In the genomic region with DNA sequence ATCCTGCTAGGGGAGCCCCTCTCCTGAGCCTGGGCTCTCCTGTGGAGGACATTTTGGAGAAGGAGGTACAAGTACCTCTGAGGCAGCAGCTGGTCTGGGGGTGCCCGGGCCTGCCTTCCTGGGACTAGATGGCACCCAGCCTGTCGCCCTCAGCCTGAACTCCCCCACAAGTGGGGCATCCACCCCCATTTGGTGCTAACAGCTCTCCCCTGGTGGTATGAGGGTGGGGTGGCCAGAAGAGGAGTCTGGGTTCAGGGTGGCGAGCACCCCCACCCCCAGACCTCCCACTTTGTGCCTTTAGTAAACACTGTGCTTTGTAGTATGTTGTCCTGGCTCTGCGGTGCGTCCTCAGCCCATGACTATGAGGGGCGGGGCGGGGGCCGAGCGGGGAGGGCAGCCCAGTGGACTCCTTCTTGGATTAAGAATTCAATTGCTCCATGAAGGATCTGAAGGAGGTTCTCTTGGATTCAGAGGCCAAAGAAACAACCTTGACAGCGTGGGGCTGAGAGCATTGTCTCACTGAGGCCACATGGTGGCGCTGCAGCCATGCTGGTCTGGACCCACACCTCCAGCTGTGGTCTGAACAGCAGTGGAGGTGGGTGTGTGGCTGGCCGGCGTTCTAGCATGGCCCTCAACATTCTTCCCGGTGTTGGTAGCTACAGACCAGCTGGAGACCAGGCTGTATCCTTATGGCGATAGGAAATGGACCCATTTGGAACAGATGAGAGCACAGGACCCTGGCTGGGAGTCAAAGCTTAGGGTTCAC, we compare ENCODE assay signal across 8 mouse cellular contexts. TPM values are rescaled to one million over a fixed set of nuclear protein-coding genes. Genes with fewer than 3 reads are reported as not detected.
A peak's percentile ranks its signal among the peaks of the same experiment; 100 is the strongest.
DNase-seq lines count a peak whose midpoint lies in the region; ATAC-seq and TF ChIP-seq lines count a peak whose summit lies in the region.

No protein-coding gene starts in this region.

- H3K36me3 ChIP-seq in heart, adult 2 months (ENCODE audit: control insufficient read depth, insufficient read depth, low read length), result no peaks in the 10 kb centered on the region
- H3K36me3 ChIP-seq in kidney, adult 2 months (ENCODE audit: control insufficient read depth, insufficient read depth, low read length), result no peaks in the 10 kb centered on the region
- peaks cover 4% of the 10 kb centered on the region; the same call in 1 of the 2 replicates for H3K36me3 ChIP-seq in liver, postnatal 0 days (replicated peaks; ENCODE audit: insufficient read depth, low read length)
- no peaks in the 10 kb centered on the region for H3K36me3 ChIP-seq in neural tube, embryonic 13.5 days

- peak; percentile 94 for TF ChIP-seq EP300 in heart, adult 2 months (IDR thresholded peaks at IDR 0.05; ENCODE audit: insufficient read depth, low read depth, low read length)
- no peak for TF ChIP-seq EP300 in liver, postnatal 0 days (IDR thresholded peaks at IDR 0.05; ENCODE audit: low read depth)

- H3K4me1 ChIP-seq in heart, adult 2 months (ENCODE audit: control insufficient read depth, insufficient read depth, low read length), result peaks cover 5% of the 10 kb centered on the region
- no peaks in the 10 kb centered on the region for H3K4me1 ChIP-seq in kidney, adult 2 months (ENCODE audit: control insufficient read depth, insufficient read depth, low read length)
- no peaks in the 10 kb centered on the region for H3K4me1 ChIP-seq in liver, postnatal 0 days (ENCODE audit: insufficient read depth)
- peaks cover 36% of the 10 kb centered on the region for H3K4me1 ChIP-seq in neural tube, embryonic 13.5 days (replicated peaks)

- intact Hi-C loops in heart, adult 2 months (cut with DNase I), result loop anchor here (1.0 kb wide), 1 partner anchor 309 kb away; no protein-coding TSS in a partner anchor

- DNase-seq in 3134 (ENCODE audit: extremely low read depth, insufficient read length, low spot score), result peak; percentile 38
- DNase-seq in Muller cell, postnatal 12 days (ENCODE audit: inconsistent ontology term), result peak; percentile 32
- peak; percentile 96 for DNase-seq in embryo, embryonic 10 days (ENCODE audit: low spot score)
- DNase-seq in heart, adult 2 months, result peak; percentile 60 to 75
- DNase-seq in kidney, adult 2 months, result peak; percentile 65
- peak; percentile 78 for DNase-seq in liver, postnatal 0 days
- DNase-seq in testis, postnatal 10 days (ENCODE audit: low spot score), result peak; percentile 86

- H3K79me2 ChIP-seq in heart, adult 2 months (replicated peaks; ENCODE audit: control insufficient read depth, insufficient read depth, low read length), result no peaks in the 10 kb centered on the region

- H3K9me3 ChIP-seq in liver, postnatal 0 days (ENCODE audit: low read length), result no peaks in the 10 kb centered on the region
- no peaks in the 10 kb centered on the region for H3K9me3 ChIP-seq in neural tube, embryonic 13.5 days

- H3K4me3 ChIP-seq in heart, adult 2 months, result no peak overlapping the region
- H3K4me3 ChIP-seq in kidney, adult 2 months (ENCODE audit: insufficient read depth, low read depth, low read length), result no peak overlapping the region
- no peak overlapping the region for H3K4me3 ChIP-seq in liver, postnatal 0 days (ENCODE audit: low read depth, low read length)
- no peak overlapping the region for H3K4me3 ChIP-seq in neural tube, embryonic 13.5 days

- H3K27ac ChIP-seq in heart, adult 2 months, result no peak overlapping the region
- H3K27ac ChIP-seq in kidney, adult 2 months (ENCODE audit: insufficient read depth, low read depth, low read length), result no peak overlapping the region
- no peak overlapping the region for H3K27ac ChIP-seq in liver, postnatal 0 days (ENCODE audit: low read depth)
- H3K27ac ChIP-seq in neural tube, embryonic 13.5 days (replicated peaks), result no peak overlapping the region

- TF ChIP-seq POLR2A in heart, adult 2 months (IDR thresholded peaks at IDR 0.05; ENCODE audit: insufficient read depth, low read depth, low read length), result no peak
- TF ChIP-seq POLR2A in kidney, adult 2 months (IDR thresholded peaks at IDR 0.05; ENCODE audit: low read depth, low read length), result no peak

- 37% methylated on average over 15 of the region's 15 CpGs for WGBS in heart, adult 2 months
- WGBS in kidney, adult 2 months, result 41% methylated on average over 15 of the region's 15 CpGs
- WGBS in liver, postnatal 0 days (ENCODE audit: insufficient replicate concordance), result 27% methylated on average over 15 of the region's 15 CpGs
- WGBS in neural tube, embryonic 13.5 days, result 21% methylated on average over 15 of the region's 15 CpGs

- no peaks in the 10 kb centered on the region for H3K27me3 ChIP-seq in heart, adult 2 months (ENCODE audit: control insufficient read depth, insufficient read depth, low read length)
- no peaks in the 10 kb centered on the region for H3K27me3 ChIP-seq in kidney, adult 2 months (replicated peaks; ENCODE audit: control insufficient read depth, insufficient read depth, low read length)
- H3K27me3 ChIP-seq in liver, postnatal 0 days (ENCODE audit: insufficient read depth, low read length), result no peaks in the 10 kb centered on the region
- H3K27me3 ChIP-seq in neural tube, embryonic 13.5 days, result peaks cover 12% of the 10 kb centered on the region; the same call in 1 of the 2 replicates

- ATAC-seq in liver, postnatal 0 days, result peak; percentile 62
- peak; percentile 64 for ATAC-seq in neural tube, embryonic 13.5 days (ENCODE audit: low read depth)

- H3K4me2 ChIP-seq in liver, postnatal 0 days (ENCODE audit: low read depth, low read length), result no peak overlapping the region
- H3K4me2 ChIP-seq in neural tube, embryonic 13.5 days, result no peak overlapping the region

- no peak overlapping the region for H3K9ac ChIP-seq in heart, adult 2 months (ENCODE audit: low read depth, low read length)
- no peak overlapping the region for H3K9ac ChIP-seq in liver, postnatal 0 days (replicated peaks)
- no peak overlapping the region for H3K9ac ChIP-seq in neural tube, embryonic 13.5 days

- peak; percentile 90 for TF ChIP-seq CTCF in heart, adult 2 months (IDR thresholded peaks at IDR 0.05)
- TF ChIP-seq CTCF in kidney, adult 2 months (conservative IDR thresholded peaks at IDR 0.05; ENCODE audit: insufficient read depth, insufficient read length, low read depth, low read length), result peak; percentile 95
- peak; percentile 92 for TF ChIP-seq CTCF in liver, postnatal 0 days (IDR thresholded peaks at IDR 0.05; ENCODE audit: low read depth)

RNA-seq across cellular contexts. Expression of gene Mdfi, which starts 42.2 kb away (rescaled TPM):
- 1 to 10 TPM; 1.8 to 2.0 TPM for total RNA-seq in heart, adult 2 months (2021)
- 9.6 and 11.1 TPM in 2 replicates for polyA plus RNA-seq in heart, adult 2 months (2012; rRNA removed)
- polyA plus RNA-seq in kidney, adult 2 months (2012; rRNA removed), result 4.9 and 6.6 TPM in 2 replicates
- polyA plus RNA-seq in liver, postnatal 0 days (2015; fragmentation: Nextera tagmentation; extraction: Ambion mirVana), result 0.82 TPM in 2 replicates
- polyA plus RNA-seq in neural tube, embryonic 13.5 days (2015; fragmentation: Nextera tagmentation; extraction: Ambion mirVana), result 3.6 and 4.7 TPM in 2 replicates

RNA-seq across cellular contexts. Expression of gene Tfeb, which starts 55.5 kb away (rescaled TPM):
- total RNA-seq in heart, adult 2 months (2021), result 10 to 100 TPM; 36.8 to 42.7 TPM
- 33.5 and 35.1 TPM in 2 replicates for polyA plus RNA-seq in heart, adult 2 months (2012; rRNA removed)
- polyA plus RNA-seq in kidney, adult 2 months (2012; rRNA removed), result 35.0 and 36.4 TPM in 2 replicates
- 5.8 and 7.1 TPM in 2 replicates for polyA plus RNA-seq in liver, postnatal 0 days (2015; fragmentation: Nextera tagmentation; extraction: Ambion mirVana)
- polyA plus RNA-seq in neural tube, embryonic 13.5 days (2015; fragmentation: Nextera tagmentation; extraction: Ambion mirVana), result 2.3 and 2.8 TPM in 2 replicates

Comparison
In these comparisons a context has a peak if more than half of its experiments do, and no peak if none do; other contexts are left out.
1. DNase-seq: peak in every context shown above with its lines; median percentile 96 in embryo, embryonic 10 days; 86 in testis, postnatal 10 days; 78 in liver, postnatal 0 days; 68 in heart, adult 2 months; 65 in kidney, adult 2 months; 38 in 3134; 32 in Muller cell, postnatal 12 days.